Mouse (Mus musculus): ENCODE measurements around the gene Six5.

- no peak for TF ChIP-seq CTCF (IDR thresholded peaks at IDR 0.05)
- TF ChIP-seq POLR2A (IDR thresholded peaks at IDR 0.05; ENCODE audit: insufficient read depth, low read depth, low read length), result no peak
- no peak for TF ChIP-seq EP300 (IDR thresholded peaks at IDR 0.05; ENCODE audit: insufficient read depth, low read depth, low read length)
These were observed 8.9 kb upstream of the Six5 start for GRCm38 (mm10) chr7:19085495-19085894.
